Mouse (Mus musculus) left cerebral cortex, postnatal 10 days (tissue): ENCODE measurements around the gene 2300009A05Rik. TPM values are rescaled to one million over a fixed set of nuclear protein-coding genes. Genes with fewer than 3 reads are reported as not detected.

ENCODE experiments used
- DNase-seq, 2 experiments: peaks; one replicate each; pipeline ENCODE4 v3.0.0; 2021 to 2022; ENCODE audit warnings: low spot score in 2 of 2, mixed read lengths in 1 of 2; ENCODE audit errors: extremely low spot score in 1 of 2
- intact Hi-C: fragments of 180-260 bp; cut with DNase I; formaldehyde crosslinking; loops from one replicate; pipeline ENCODE4 v1.15.1; 2025
- total RNA-seq, 2 experiments: library from RNA; stranded (reverse); gene quantifications; 2 replicates each; pipeline ENCODE4 v1.2.3; 2021

The 2300009A05Rik gene
- total RNA-seq, 2 experiments from 2014 or later, result 26.2 to 26.7 TPM

GRCm38 (mm10) chr9:63354168-63354567 lies 44.9 kb downstream of the 2300009A05Rik start:
- intact Hi-C loops, result no loop called here
- peak in 1 of 2 experiments; percentile 37 for DNase-seq

GRCm38 (mm10) chr9:63350030-63350429 lies 49.0 kb downstream of the 2300009A05Rik start:
- intact Hi-C loops, result no loop called here
- no peak for DNase-seq

GRCm38 (mm10) chr9:63349241-63349640 lies 49.8 kb downstream of the 2300009A05Rik start:
- intact Hi-C loops, result no loop called here
- no peak for DNase-seq

- intact Hi-C loops, result no loop called here
- DNase-seq, result no peak
Measured at GRCm38 (mm10) chr9:63348146-63348545, 50.9 kb downstream of the 2300009A05Rik start.

GRCm38 (mm10) chr9:63346029-63346428 lies 53.0 kb downstream of the 2300009A05Rik start:
- intact Hi-C loops, result no loop called here
- DNase-seq, result no peak

Other genes starting within 250 kb of the 2300009A05Rik start
- 10 to 100 TPM; 30.4 to 33.6 TPM for gene Map2k5, start 21.3 kb downstream of the 2300009A05Rik start, total RNA-seq
- gene Iqch, start 203.2 kb upstream of the 2300009A05Rik start, total RNA-seq, result not detected
- 10 to 100 TPM; 47.9 to 56.2 TPM for gene Aagab, start 203.4 kb upstream of the 2300009A05Rik start, total RNA-seq